Mouse (Mus musculus): ENCODE results near the gene Rhox13. TPM values are rescaled to one million over a fixed set of nuclear protein-coding genes. Genes with fewer than 3 reads are reported as not detected.

Rhox13 gene
- not detected in 2 replicates for polyA plus RNA-seq (2012; ENCODE audit: low replicate concordance)

DNA sequence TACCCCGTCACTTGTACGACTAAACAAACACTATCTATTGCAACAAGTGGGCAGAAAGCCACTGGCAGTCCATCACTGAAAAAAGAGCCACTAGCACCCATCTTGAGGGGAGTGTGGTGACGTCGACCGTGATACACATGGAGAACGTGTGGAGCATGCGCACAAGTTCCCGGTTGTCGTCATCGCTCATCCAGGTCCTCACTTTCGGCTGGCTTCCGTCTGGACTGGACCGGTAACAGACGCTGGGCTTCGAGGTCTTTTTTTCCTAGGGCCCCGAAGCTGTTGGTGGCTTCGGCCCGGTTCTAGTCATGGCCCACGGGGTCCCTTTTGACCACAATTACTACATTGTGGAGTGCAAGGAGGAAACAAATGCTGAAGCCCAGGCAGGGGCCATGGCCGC is at the start of gene Rhox13:
TSS of gene Rhox13 (plus strand) at position 238 of the 400 bp plus-strand sequence.

DNA sequence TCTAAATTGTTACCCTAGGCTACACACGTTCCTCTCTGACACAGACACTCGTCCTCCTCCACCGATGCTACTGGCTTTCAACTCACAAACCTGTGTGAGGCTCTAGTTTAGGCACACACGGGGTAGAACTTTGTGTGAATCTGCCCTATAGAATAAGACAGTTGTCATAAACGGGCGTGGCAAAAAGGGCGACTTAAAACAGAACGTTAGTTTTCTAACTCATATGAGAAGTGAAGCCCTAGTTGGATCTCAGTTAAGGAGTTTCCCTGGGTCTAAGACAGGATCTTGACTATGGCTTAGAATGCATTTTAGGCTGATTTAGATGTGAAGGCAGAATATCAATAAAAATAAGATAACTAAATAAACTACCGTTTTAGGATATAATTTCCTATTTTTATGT is 36.0 kb upstream of the Rhox13 start, which contains the start of gene Rhox11:
TSS of gene Rhox11 (minus strand) at position 101 of the 400 bp plus-strand sequence.

DNA sequence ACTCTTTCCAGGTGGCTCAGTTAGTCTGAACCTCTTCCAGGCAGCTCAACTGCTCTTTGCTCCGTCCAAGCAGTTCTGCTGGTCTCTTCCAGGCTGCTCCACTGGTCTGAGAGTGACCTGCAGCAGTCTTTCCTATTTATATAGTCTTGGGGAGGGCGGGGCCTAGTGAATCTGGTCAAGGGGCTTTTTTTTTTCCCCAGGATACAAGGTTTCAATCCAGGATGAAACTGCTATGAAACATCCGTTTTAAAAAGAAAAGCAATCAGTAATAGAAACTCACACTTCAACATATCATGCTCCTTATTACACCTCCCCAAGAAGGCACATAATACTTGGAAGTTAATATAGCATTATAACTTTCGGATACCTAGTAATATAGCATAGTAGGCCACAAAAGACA is 10.2 kb upstream of the Rhox13 start, which contains the start of gene Rhox12:
TSS of gene Rhox12 (minus strand) at position 101 of the 400 bp plus-strand sequence.

Other genes with a start within 250 kb of the Rhox13 start
- not detected in 2 replicates for gene Rhox8, start 242.3 kb upstream of the Rhox13 start, polyA plus RNA-seq (2012; ENCODE audit: low replicate concordance)
- gene Rhox7b, start 224.0 kb upstream of the Rhox13 start, polyA plus RNA-seq (2012; ENCODE audit: low replicate concordance): not detected in 2 replicates
- gene Rhox9, start 219.4 kb upstream of the Rhox13 start, polyA plus RNA-seq (2012; ENCODE audit: low replicate concordance): 0.07 TPM in 1 of 2 replicates, not detected in the other
- gene Btg1-ps1, start 102.4 kb upstream of the Rhox13 start, polyA plus RNA-seq (2012; ENCODE audit: low replicate concordance): not detected in 2 replicates
- not detected in 2 replicates for gene Btg1-ps2, start 78.1 kb upstream of the Rhox13 start, polyA plus RNA-seq (2012; ENCODE audit: low replicate concordance)
- gene Rhox10, start 54.7 kb upstream of the Rhox13 start, polyA plus RNA-seq (2012; ENCODE audit: low replicate concordance): not detected in 2 replicates
- gene Rhox11, start 36.1 kb upstream of the Rhox13 start, polyA plus RNA-seq (2012; ENCODE audit: low replicate concordance): not detected in 2 replicates
- gene Rhox12, start 10.3 kb upstream of the Rhox13 start, polyA plus RNA-seq (2012; ENCODE audit: low replicate concordance): not detected in 2 replicates
- gene Zbtb33, start 68.6 kb downstream of the Rhox13 start, polyA plus RNA-seq (2012; ENCODE audit: low replicate concordance): 3.6 and 4.1 TPM in 2 replicates
- gene Tmem255a, start 131.2 kb downstream of the Rhox13 start, polyA plus RNA-seq (2012; ENCODE audit: low replicate concordance): 0.08 TPM in 1 of 2 replicates, not detected in the other
- not detected in 2 replicates for gene Atp1b4, start 195.0 kb downstream of the Rhox13 start, polyA plus RNA-seq (2012; ENCODE audit: low replicate concordance)

Data from hematopoietic multipotent progenitor cell, adult 10-12 weeks (in vitro differentiated cells).